Mouse (Mus musculus): ENCODE data around the gene Sh2d1b1. TPM values are rescaled to one million over a fixed set of nuclear protein-coding genes. Genes with fewer than 3 reads are reported as not detected.

Sh2d1b1 gene
- 0.24 and 0.48 TPM in 2 replicates for polyA plus RNA-seq (2012; ENCODE audit: low replicate concordance)

DNA sequence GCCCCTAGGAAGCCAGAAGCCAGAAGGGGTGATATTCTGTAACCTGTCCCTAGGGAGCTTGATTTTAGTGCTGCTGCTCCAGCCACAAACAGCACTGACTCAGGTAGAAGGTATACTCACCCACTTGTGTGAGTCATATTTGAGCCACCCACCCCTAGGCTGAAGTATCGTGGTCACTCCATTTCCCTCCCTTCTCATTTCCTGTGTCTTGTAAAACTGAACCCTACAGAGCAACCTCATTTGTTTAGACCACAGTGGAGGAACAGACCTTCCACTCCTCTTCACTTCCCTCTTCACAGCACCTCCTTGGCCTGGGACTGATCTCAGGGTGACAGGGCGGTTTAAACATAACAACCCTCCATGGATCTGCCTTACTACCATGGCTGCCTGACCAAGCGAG, at the start of gene Sh2d1b1:
Sh2d1b1 (plus strand) TSS at position 305 of the 400 bp plus-strand sequence.

DNA sequence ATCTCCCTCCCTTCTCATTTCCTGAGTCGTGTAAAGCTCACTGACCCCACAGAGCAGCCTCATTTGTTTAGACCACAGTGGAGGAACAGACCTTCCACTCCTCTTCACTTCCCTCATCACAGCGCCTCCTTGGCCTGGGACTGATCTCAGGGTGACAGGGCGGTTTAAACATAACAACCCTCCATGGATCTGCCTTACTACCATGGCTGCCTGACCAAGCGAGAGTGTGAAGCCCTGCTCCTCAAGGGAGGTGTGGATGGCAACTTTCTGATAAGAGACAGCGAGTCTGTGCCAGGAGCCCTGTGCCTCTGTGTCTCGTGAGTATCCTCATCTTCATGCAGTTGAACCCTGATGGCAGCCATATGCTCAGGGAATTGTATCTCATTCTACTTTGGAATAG, 44.4 kb upstream of the Sh2d1b1 start, which contains the start of gene Sh2d1b2:
Sh2d1b2 (plus strand) TSS at position 62 of the 400 bp plus-strand sequence.

DNA sequence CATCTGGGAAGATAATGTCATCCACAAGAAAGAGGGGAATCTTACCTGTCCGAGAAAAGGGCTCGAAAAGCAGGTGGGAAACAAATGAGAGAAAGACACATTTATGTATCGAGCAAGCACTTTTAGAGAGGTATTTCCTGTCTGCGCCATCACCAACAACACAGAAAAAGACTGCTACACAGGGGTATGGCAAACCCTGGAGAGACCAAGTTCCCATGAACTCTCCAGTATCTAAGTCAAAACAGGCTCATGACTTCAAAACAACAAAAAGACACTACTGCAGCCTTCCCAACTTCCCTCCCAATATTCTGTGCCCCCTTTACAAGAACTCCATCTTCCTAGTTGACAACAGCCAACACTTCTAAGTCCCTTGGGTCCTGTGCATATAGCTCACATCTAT, 29.1 kb downstream of the Sh2d1b1 start, which contains the start of gene Gm7694:
Gm7694 (minus strand) TSS at position 101 of the 400 bp plus-strand sequence.

DNA sequence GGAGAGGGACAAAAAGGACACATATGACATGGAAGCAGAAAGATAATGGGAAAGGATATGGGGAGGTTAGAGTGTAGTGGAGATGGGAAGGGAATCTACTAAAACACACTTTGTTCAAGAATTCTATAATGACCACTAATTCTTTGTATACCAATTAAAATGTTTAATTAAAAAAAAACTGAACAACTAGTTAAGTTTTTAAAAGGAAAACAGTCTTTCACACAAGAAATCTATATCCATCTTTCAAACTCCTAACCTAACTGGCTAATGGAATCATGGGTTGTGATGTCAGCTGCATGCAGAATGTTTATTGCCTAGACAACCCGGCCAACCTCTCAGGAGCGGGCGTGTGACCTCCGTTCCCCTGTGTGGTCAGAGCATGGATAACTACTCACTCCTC, 31.4 kb downstream of the Sh2d1b1 start, which contains the start of gene Spata46:
Spata46 (plus strand) TSS at position 301 of the 400 bp plus-strand sequence.

Other genes with a start within 250 kb of the Sh2d1b1 start
- gene Ddr2, start 166.6 kb upstream of the Sh2d1b1 start, polyA plus RNA-seq (2012; ENCODE audit: low replicate concordance), result 0.06 and 0.09 TPM in 2 replicates
- gene Uap1, start 102.4 kb upstream of the Sh2d1b1 start, polyA plus RNA-seq (2012; ENCODE audit: low replicate concordance), result 3.7 and 7.8 TPM in 2 replicates
- 2.1 and 4.4 TPM in 2 replicates for gene Uhmk1, start 61.9 kb upstream of the Sh2d1b1 start, polyA plus RNA-seq (2012; ENCODE audit: low replicate concordance)
- not detected in 2 replicates for gene Sh2d1b2, start 44.6 kb upstream of the Sh2d1b1 start, polyA plus RNA-seq (2012; ENCODE audit: low replicate concordance)
- 0.91 and 0.93 TPM in 2 replicates for gene Gm7694, start 29.0 kb downstream of the Sh2d1b1 start, polyA plus RNA-seq (2012; ENCODE audit: low replicate concordance)
- gene Spata46, start 31.5 kb downstream of the Sh2d1b1 start, polyA plus RNA-seq (2012; ENCODE audit: low replicate concordance), result not detected in 2 replicates